Mouse (Mus musculus) kidney, embryonic 14.5 days (tissue): ENCODE results near the gene Csf1. TPM values are rescaled to one million over a fixed set of nuclear protein-coding genes. Genes with fewer than 3 reads are reported as not detected.

Source experiments
- ATAC-seq: fragments of 200-750 bp; cut with Nextera tagmentation; 2 replicates; pipeline ENCODE4 v1.8.0; 2017; ENCODE audit warnings: moderate number of reproducible peaks, mild to moderate bottlenecking, moderate TSS enrichment, moderate library complexity; ENCODE audit not compliant: low FRiP score, low TSS enrichment
- H3K27ac ChIP-seq: fragments of 300-500 bp; sonication (generic); 2 replicates; pipeline ENCODE4 v1.5.1; 2014; ENCODE audit warnings: low read depth, mild to moderate bottlenecking, low read length, moderate library complexity, mixed read lengths
- H3K27me3 ChIP-seq: fragments of 300-500 bp; sonication (generic); 2 replicates; pipeline ENCODE4 v1.6.1; 2014; ENCODE audit warnings: mild to moderate bottlenecking, low read length; ENCODE audit not compliant: control insufficient read depth, insufficient read depth
- H3K36me3 ChIP-seq: fragments of 300-500 bp; sonication (generic); 2 replicates; pipeline ENCODE4 v1.6.1; 2014; ENCODE audit warnings: low read length, mixed read lengths; ENCODE audit not compliant: control insufficient read depth, insufficient read depth
- H3K4me1 ChIP-seq: fragments of 300-500 bp; sonication (generic); 2 replicates; pipeline ENCODE4 v1.6.1; 2014; ENCODE audit warnings: low read length, mixed read lengths; ENCODE audit not compliant: control insufficient read depth, insufficient read depth
- H3K4me2 ChIP-seq: fragments of 300-500 bp; sonication (generic); replicated peaks from 2 replicates; pipeline ENCODE4 v1.6.1; 2014; ENCODE audit warnings: low read depth, mild to moderate bottlenecking, low read length
- H3K4me3 ChIP-seq: fragments of 300-500 bp; sonication (generic); 2 replicates; pipeline ENCODE4 v1.5.1; 2014; ENCODE audit warnings: mild to moderate bottlenecking, low read length
- H3K9ac ChIP-seq: fragments of 300-500 bp; sonication (generic); 2 replicates; pipeline ENCODE4 v1.6.1; 2014; ENCODE audit warnings: low read depth, mild to moderate bottlenecking, low read length, moderate library complexity
- H3K9me3 ChIP-seq: fragments of 300-500 bp; sonication (generic); 2 replicates; pipeline ENCODE4 v1.6.1; 2016; ENCODE audit warnings: low read length; ENCODE audit not compliant: control insufficient read depth
- WGBS: fragments of 180-500 bp; shearing (Covaris S2); extraction: QIAGEN DNeasy Blood & Tissue Kit; methylation state at CpG from one replicate; pipeline ENCODE4 v1.1.7; 2014; 5-methylcytosine and 5-hydroxymethylcytosine counted together
- polyA plus RNA-seq: library from polyadenylated mRNA; unstranded; fragments of >200 nt; fragmentation: Nextera tagmentation; extraction: Ambion mirVana; gene quantifications from 2 replicates; pipeline ENCODE4 v1.2.1, GENCODE M21; 2014

Gene Csf1
- polyA plus RNA-seq, 1 experiment from 2014 or later: 8.5 TPM

DNA sequence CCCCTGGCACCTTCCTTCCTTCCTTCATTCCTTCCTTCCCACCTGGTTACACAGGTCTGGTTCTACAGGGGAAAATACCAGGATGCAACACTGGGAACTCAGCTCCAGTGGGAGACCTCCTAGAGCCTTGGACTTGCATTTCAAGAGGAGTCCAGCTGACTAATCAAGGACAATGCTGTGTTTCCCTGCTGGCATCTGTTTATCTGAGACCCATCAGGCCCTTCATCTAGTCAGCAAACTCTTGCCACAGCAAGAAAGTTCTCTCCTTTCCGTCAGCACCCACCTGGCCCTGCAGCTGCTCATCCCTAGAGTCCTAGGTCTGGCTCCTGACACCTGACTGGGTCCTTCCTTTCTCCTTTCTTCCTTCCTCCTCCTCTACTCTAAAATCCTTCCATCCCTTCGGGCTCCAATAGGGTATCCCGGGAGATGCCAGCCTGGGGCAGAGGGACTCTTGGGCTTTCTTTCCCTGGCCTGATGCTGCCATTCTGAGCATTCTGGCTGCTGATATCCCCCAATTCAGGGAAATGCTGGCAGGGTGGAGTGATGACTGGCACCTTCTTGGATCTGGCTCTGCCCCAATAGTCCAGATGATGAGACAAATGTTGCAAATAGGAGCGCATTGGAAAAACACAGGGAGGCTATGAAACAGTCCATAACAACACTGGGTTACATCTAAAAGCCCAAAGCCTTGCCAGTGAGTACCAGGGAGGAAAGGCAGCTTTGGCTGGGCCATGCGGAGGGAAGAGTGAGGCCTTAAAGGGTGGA lies 2.7 kb downstream of the Csf1 start:
- peaks cover 7% of the 10 kb centered on the region; the same call in 1 of the 2 replicates for H3K36me3 ChIP-seq
- 93% methylated on average over 5 of the region's 5 CpGs for WGBS
- no peak overlapping the region for H3K4me2 ChIP-seq
- no peaks in the 10 kb centered on the region for H3K27me3 ChIP-seq
- H3K9ac ChIP-seq: no peak overlapping the region
- no peak overlapping the region for H3K4me3 ChIP-seq
- H3K9me3 ChIP-seq: no peaks in the 10 kb centered on the region
- H3K27ac ChIP-seq: no peak overlapping the region
- no peak for ATAC-seq
- H3K4me1 ChIP-seq: no peaks in the 10 kb centered on the region; the same call in 1 of the 2 replicates

DNA sequence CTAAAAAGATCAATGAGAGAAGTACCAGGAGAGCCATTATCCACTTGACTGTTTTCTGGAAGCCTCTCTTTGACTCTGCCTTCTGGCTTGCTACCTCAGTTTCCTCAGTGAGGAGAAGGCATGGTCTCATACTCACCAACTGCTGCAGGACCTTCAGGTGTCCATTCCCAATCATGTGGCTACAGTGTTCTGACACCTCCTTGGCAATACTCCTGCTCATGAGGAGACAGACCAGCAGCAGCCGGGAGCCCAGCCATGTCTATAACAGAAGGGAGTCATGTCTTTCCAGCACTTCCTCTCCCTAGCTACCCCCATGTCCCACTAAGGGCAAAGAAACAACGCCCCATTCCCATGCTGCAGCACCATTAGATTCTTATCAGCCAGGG lies 3.8 kb downstream of the Csf1 start:
- Histone ChIP-seq H3K36me3 (peaks cover 8% of the 10 kb centered on the region; the same call in 1 of the 2 replicates), H3K4me1 (no peaks in the 10 kb centered on the region; the same call in 1 of the 2 replicates), H3K4me2 (no peak overlapping the region), H3K4me3 (no peak overlapping the region), H3K27ac (no peak overlapping the region), H3K9ac (no peak overlapping the region), H3K9me3 (no peaks in the 10 kb centered on the region), H3K27me3 (no peaks in the 10 kb centered on the region; the same call in 1 of the 2 replicates)
- WGBS: 69% methylated on average over 2 of the region's 2 CpGs
- no peak for ATAC-seq

DNA sequence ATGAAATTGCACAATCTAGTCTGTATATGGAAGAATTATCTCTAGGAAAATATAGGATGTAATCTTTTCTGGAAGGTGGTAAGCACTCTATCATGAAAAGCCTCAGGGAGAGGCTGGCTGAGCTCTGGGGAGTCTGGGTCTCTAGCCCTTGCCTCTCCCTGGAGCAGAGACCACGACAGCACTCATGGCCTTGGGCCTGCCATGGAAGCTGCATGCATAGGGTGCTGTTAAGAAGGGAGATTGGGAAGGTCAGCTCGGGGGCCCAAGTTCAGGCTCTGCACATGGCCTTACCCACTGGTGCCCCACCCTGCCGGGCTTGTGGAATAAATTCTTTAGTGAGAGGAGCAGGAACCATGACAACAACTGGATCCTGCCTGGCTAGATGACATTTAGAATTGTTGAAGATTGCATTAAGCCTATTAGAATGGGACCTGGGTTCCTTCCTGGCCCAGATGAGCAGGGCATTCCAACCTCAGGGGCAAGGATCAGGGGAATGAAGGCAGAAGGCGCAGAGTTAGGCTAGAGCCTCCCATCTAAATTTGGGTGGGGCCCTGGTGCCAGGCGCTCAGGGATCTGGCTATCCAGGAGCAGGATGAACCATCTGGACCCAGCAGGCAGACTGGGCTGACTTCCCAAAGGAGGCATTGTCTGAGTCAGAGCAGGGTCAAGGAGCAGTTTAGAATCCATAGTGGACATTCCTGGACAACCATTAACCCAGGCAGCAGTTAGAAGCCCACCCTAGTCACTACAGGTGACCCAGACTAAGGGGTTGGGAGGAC lies 4.4 kb downstream of the Csf1 start:
- H3K9ac ChIP-seq: no peak overlapping the region
- H3K4me2 ChIP-seq: no peak overlapping the region
- H3K27me3 ChIP-seq: no peaks in the 10 kb centered on the region; the same call in 1 of the 2 replicates
- no peaks in the 10 kb centered on the region for H3K9me3 ChIP-seq
- 79% methylated on average over 5 of the region's 5 CpGs for WGBS
- H3K4me3 ChIP-seq: no peak overlapping the region
- no peak overlapping the region for H3K27ac ChIP-seq
- H3K4me1 ChIP-seq: no peaks in the 10 kb centered on the region; the same call in 1 of the 2 replicates
- ATAC-seq: no peak
- H3K36me3 ChIP-seq: peaks cover 12% of the 10 kb centered on the region; the same call in 1 of the 2 replicates

DNA sequence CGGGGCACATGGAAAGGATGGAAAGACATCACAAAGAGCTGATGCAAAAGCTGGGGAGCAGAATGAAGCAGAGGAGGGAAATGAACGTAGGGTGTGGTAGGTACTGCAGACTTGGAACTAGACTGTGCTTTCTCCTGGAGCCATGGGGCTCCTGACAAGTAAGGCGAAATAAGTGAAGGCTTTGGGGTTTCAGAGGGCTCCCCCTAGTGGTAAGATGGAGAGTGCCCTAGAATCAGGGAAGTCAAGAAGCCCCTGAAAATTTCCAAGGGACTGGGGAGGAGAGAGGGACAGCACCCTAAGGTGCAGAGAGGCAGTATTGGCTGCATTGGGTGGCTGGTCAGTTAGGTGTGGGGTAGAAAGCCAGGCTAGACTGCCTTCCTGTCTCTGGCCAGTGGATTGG lies 5.6 kb downstream of the Csf1 start:
- Histone ChIP-seq H3K36me3 (peaks cover 20% of the 10 kb centered on the region; the same call in 1 of the 2 replicates), H3K9ac (no peak overlapping the region), H3K9me3 (no peaks in the 10 kb centered on the region), H3K27ac (no peak overlapping the region), H3K27me3 (no peaks in the 10 kb centered on the region; the same call in 1 of the 2 replicates), H3K4me3 (no peak overlapping the region), H3K4me1 (no peaks in the 10 kb centered on the region; the same call in 1 of the 2 replicates), H3K4me2 (no peak overlapping the region)
- ATAC-seq: no peak
- 56% methylated on average over 3 of the region's 3 CpGs for WGBS

DNA sequence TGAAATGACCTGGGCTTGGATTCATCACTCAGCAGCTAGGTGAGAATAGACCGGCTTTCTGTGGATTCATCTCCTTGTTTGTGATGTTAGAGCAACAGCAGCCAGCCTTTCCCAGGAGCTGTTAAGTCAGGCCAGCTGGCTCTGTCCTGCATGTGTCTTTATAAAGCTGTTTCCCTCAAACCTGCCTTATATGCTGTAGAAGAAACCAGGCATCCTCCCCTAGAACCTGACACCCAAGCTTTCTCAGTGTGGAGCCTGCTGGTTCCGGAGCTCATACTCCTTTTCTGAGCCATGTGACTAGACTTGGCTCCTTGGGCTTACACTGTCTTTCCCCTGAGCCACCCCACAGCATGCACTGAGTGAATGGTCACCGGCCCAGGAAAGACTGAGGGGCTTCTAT lies 8.7 kb downstream of the Csf1 start:
- no peak for ATAC-seq
- no peak overlapping the region for H3K27ac ChIP-seq
- no peaks in the 10 kb centered on the region; the same call in 1 of the 2 replicates for H3K27me3 ChIP-seq
- whole genome bisulfite sequencing: 53% methylated on average over 3 of the region's 3 CpGs
- peaks cover 24% of the 10 kb centered on the region; the same call in 1 of the 2 replicates for H3K36me3 ChIP-seq
- no peak overlapping the region for H3K9ac ChIP-seq
- no peaks in the 10 kb centered on the region for H3K4me1 ChIP-seq
- H3K4me2 ChIP-seq: no peak overlapping the region
- H3K9me3 ChIP-seq: no peaks in the 10 kb centered on the region
- H3K4me3 ChIP-seq: no peak overlapping the region

DNA sequence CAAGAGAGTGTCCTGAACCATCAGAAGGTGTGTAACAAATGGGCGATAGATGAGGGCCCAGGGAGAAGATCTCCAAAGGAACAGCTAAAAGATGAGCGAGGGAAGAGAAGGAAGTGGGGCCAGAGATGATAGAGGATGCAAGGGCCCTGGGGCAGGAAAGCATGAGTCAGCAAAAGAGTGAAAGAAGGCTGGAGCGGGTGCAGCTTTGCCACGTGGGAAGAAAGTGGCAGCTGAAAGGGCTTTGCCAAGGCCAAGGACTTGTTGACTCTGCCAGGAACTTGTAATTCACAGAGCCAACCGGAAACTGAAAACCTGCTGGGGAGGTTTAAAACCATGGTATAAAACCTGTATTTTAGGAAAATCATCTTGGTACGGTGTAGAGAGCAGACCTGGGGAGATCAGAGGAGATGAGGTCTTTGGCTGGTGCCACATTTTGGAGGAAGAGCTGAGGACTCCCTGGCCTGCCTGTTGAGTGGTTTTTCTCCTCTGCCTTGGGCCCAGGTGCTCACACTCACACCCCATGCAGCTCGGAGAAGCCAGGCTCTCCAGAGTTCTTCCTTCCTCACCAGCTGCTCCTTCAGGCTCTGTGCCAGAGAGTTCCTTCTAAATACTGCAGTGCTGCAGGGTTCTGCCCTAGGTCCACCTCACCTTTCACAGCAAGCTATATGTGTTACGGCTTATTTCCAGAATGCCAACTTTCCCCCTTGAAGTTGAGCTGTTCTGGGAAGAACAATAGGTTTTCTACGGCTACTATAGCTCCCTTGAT lies 9.3 kb downstream of the Csf1 start:
- WGBS: 66% methylated on average over 9 of the region's 9 CpGs
- H3K4me3 ChIP-seq: no peak overlapping the region
- H3K36me3 ChIP-seq: peaks cover 24% of the 10 kb centered on the region; the same call in 1 of the 2 replicates
- H3K4me1 ChIP-seq: no peaks in the 10 kb centered on the region
- H3K27me3 ChIP-seq: no peaks in the 10 kb centered on the region; the same call in 1 of the 2 replicates
- H3K27ac ChIP-seq: no peak overlapping the region
- no peak overlapping the region for H3K4me2 ChIP-seq
- no peak for ATAC-seq
- H3K9me3 ChIP-seq: no peaks in the 10 kb centered on the region
- no peak overlapping the region for H3K9ac ChIP-seq

DNA sequence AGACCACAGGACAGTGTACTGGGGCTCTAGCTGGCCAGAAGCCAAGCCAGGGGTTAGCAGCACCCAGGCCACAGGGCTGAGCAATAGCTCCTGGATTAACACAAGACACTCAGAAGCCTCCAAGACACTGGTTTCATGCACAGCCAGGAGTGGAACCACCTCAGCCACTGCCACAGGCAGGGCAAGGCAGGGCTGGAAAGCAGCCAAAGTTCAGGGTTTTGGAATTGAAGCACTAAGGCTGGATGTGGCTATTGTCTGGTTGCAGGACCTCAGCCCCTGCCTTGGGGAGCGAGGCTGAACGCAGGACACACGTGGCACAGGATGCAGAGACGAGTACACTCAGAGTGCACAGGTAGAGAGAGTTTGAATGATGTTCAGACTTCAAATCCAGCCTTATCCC lies 10.8 kb downstream of the Csf1 start:
- no peak overlapping the region for H3K27ac ChIP-seq
- no peak for ATAC-seq

DNA sequence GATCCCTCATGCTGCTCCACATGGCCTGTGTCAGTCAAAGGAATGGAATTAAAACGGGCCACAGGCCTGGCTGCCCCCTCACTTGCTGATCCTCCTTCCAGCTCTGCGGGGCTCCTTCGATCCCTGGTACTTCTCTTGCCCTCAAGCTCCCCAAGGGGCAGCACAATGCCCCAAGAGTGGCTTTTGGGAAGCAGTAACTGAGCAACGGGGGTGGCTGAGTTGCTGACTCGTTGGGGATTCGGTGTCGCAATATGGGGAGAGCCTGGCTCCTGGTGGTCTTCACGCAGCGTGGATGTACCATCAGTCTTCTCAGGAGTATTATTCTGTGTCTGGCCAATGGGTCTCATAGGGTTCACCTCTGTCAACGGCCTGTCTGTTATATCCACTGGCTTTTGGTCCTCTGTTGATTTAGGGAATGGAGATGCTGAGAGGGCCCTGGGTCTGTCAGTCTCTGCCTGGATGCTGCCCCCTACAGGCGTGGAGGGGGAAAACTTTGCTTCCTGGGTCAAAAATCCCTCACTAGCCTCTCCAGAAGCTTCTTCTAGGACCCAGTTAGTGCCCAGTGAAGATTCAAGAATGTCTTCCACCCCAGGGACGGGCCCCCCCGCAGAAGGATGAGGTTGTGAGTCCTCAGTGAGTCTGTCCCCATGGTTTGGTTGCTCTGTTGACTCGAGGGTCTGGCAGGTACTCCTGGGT lies 11.9 kb downstream of the Csf1 start:
- H3K4me1 ChIP-seq: peaks cover under 1% of the 10 kb centered on the region; the same call in 1 of the 2 replicates
- H3K9me3 ChIP-seq: no peaks in the 10 kb centered on the region
- H3K27ac ChIP-seq: no peak overlapping the region
- 85% methylated on average over 14 of the region's 14 CpGs for WGBS
- no peak overlapping the region for H3K9ac ChIP-seq
- no peak for ATAC-seq
- H3K36me3 ChIP-seq: peaks cover 22% of the 10 kb centered on the region; the same call in 1 of the 2 replicates
- no peak overlapping the region for H3K4me3 ChIP-seq
- no peaks in the 10 kb centered on the region; the same call in 1 of the 2 replicates for H3K27me3 ChIP-seq
- no peak overlapping the region for H3K4me2 ChIP-seq

More for the DNA sequence above, 10.8 kb downstream of the Csf1 start:
- H3K27me3 ChIP-seq: no peaks in the 10 kb centered on the region; the same call in 1 of the 2 replicates
- WGBS: 86% methylated on average over 4 of the region's 4 CpGs
- peaks cover 23% of the 10 kb centered on the region; the same call in 1 of the 2 replicates for H3K36me3 ChIP-seq
- no peaks in the 10 kb centered on the region for H3K4me1 ChIP-seq
- H3K4me3 ChIP-seq: no peak overlapping the region
- H3K4me2 ChIP-seq: no peak overlapping the region
- H3K9ac ChIP-seq: no peak overlapping the region
- no peaks in the 10 kb centered on the region for H3K9me3 ChIP-seq
